Comparison of ENCODE assay signal across 20 mouse cellular contexts in genomic region chr2:102433879-102434278, GRCm38 (mm10). TPM values are rescaled to one million over a fixed set of nuclear protein-coding genes. Genes with fewer than 3 reads are reported as not detected.
DNase-seq lines count a peak whose midpoint lies in the region; ATAC-seq and TF ChIP-seq lines count a peak whose summit lies in the region.
"Had no signal": no experiment of that assay in that cellular context is flagged by ENCODE, and none has a peak within 500 bp of the region (broad histone marks: within the 10 kb centered on the region; RNA-seq: fewer than 3 reads in every experiment).

No protein-coding gene starts in this region.

- DNase-seq in frontal cortex, postnatal 10 days (ENCODE audit: low spot score in 2 of 2) = no peak
- peak; percentile 20 for DNase-seq in limb, embryonic 14.5 days (ENCODE audit: low spot score)
- no peak for DNase-seq in limb, embryonic 10.5 days (ENCODE audit: low spot score)
- DNase-seq in fat pad, adult 2 months (ENCODE audit: extremely low read depth, low read depth, low spot score) = peak; percentile 52
- DNase-seq in forelimb bud, embryonic 11.5 days (ENCODE audit: low read depth, low spot score) = peak; percentile 17
- no peak for DNase-seq in cerebellum, postnatal 10 days
- DNase-seq: adrenal gland, adult 2 months; adrenal gland, postnatal 10 days; adrenal gland, postnatal 25 days; cerebellum, adult 11 months; cerebellum, adult 18-20 months; cerebellum, adult 8-10 months; cerebellum, adult 9-11 months; cerebellum, postnatal 25 days had no signal

- WGBS in limb, embryonic 14.5 days = 91% methylated on average over 1 of the region's 1 CpGs
- 92% methylated on average over 1 of the region's 1 CpGs for WGBS in limb, embryonic 10.5 days

- no peaks in the 10 kb centered on the region for H3K36me3 ChIP-seq in limb, embryonic 14.5 days (ENCODE audit: control insufficient read depth, insufficient read depth, low read length)
- H3K36me3 ChIP-seq in limb, embryonic 10.5 days = no peaks in the 10 kb centered on the region
- H3K36me3 ChIP-seq: embryonic facial prominence, embryonic 13.5 days; forebrain, embryonic 10.5 days; forebrain, embryonic 12.5 days had no signal

- H3K4me2 ChIP-seq in limb, embryonic 14.5 days (replicated peaks; ENCODE audit: low read depth, low read length, severe bottlenecking) = no peak overlapping the region
- H3K4me2 ChIP-seq: embryonic facial prominence, embryonic 13.5 days; forebrain, embryonic 12.5 days had no signal

- H3K9me3 ChIP-seq in limb, embryonic 14.5 days (ENCODE audit: control insufficient read depth, low read length) = no peaks in the 10 kb centered on the region
- H3K9me3 ChIP-seq in limb, embryonic 10.5 days (replicated peaks) = no peaks in the 10 kb centered on the region
- H3K9me3 ChIP-seq: embryonic facial prominence, embryonic 13.5 days; forebrain, embryonic 10.5 days; forebrain, embryonic 12.5 days had no signal

- no peak for TF ChIP-seq POLR2A in limb, embryonic 14.5 days (IDR thresholded peaks at IDR 0.05; ENCODE audit: borderline replicate concordance, extremely low read depth, insufficient read depth, insufficient read length)

- no peak overlapping the region for H3K4me3 ChIP-seq in limb, embryonic 14.5 days (replicated peaks; ENCODE audit: low read length)
- no peak overlapping the region for H3K4me3 ChIP-seq in limb, embryonic 10.5 days
- H3K4me3 ChIP-seq: embryonic facial prominence, embryonic 13.5 days; forebrain, embryonic 10.5 days; forebrain, embryonic 12.5 days had no signal

- no peak overlapping the region for H3K9ac ChIP-seq in limb, embryonic 14.5 days (ENCODE audit: low read depth, low read length, severe bottlenecking)
- H3K9ac ChIP-seq: embryonic facial prominence, embryonic 13.5 days; forebrain, embryonic 12.5 days had no signal

- H3K4me1 ChIP-seq in limb, embryonic 14.5 days (ENCODE audit: control insufficient read depth, insufficient read depth, low read length) = no peaks in the 10 kb centered on the region
- H3K4me1 ChIP-seq in limb, embryonic 10.5 days = 0 out of 2 replicates have a peak, but pooled peaks cover 4% of the 10 kb centered on the region
- H3K4me1 ChIP-seq: embryonic facial prominence, embryonic 13.5 days had no signal

- peak; percentile 41; the same call in 1 of the 2 replicates for ATAC-seq in frontal cortex, adult (ENCODE audit: low TSS enrichment)
- ATAC-seq in limb, embryonic 14.5 days (ENCODE audit: low FRiP score, low read depth) = no peak
- ATAC-seq: forebrain, embryonic 14.5 days; forebrain, embryonic 16.5 days had no signal

- no peaks in the 10 kb centered on the region for H3K27me3 ChIP-seq in limb, embryonic 14.5 days (ENCODE audit: control insufficient read depth, insufficient read depth, low read length)
- H3K27me3 ChIP-seq in limb, embryonic 10.5 days (ENCODE audit: low read depth, poor library complexity, severe bottlenecking) = no peaks in the 10 kb centered on the region
- H3K27me3 ChIP-seq: embryonic facial prominence, embryonic 13.5 days; forebrain, embryonic 12.5 days had no signal

- H3K27ac ChIP-seq in limb, embryonic 14.5 days (replicated peaks; ENCODE audit: low read depth, low read length) = no peak overlapping the region
- H3K27ac ChIP-seq in limb, embryonic 10.5 days = no peak overlapping the region
- H3K27ac ChIP-seq: embryonic facial prominence, embryonic 13.5 days; forebrain, embryonic 10.5 days; forebrain, embryonic 12.5 days had no signal

RNA-seq across cellular contexts. Expression of gene Fjx1, which starts 18.4 kb away (rescaled TPM):
- 38.8 and 46.5 TPM in 2 replicates for polyA plus RNA-seq in limb, embryonic 14.5 days (2012; rRNA removed)
- 25.5 and 30.3 TPM in 2 replicates for polyA plus RNA-seq in limb, embryonic 14.5 days (2014; fragmentation: Nextera tagmentation; extraction: Ambion mirVana)
- 16.0 and 16.4 TPM in 2 replicates for polyA plus RNA-seq in limb, embryonic 10.5 days (2016; fragmentation: Nextera tagmentation; extraction: Ambion mirVana)

RNA-seq across cellular contexts. Expression of gene Trim44, which starts 26.3 kb away (rescaled TPM):
- 66.6 and 69.7 TPM in 2 replicates for polyA plus RNA-seq in limb, embryonic 14.5 days (2012; rRNA removed)
- 36.4 and 43.0 TPM in 2 replicates for polyA plus RNA-seq in limb, embryonic 14.5 days (2014; fragmentation: Nextera tagmentation; extraction: Ambion mirVana)
- 26.3 and 30.3 TPM in 2 replicates for polyA plus RNA-seq in limb, embryonic 10.5 days (2016; fragmentation: Nextera tagmentation; extraction: Ambion mirVana)

Comparison
In these comparisons a context has a peak if more than half of its experiments do, and no peak if none do; other contexts are left out.
1. DNase-seq: peak in limb, embryonic 14.5 days (single experiment), fat pad, adult 2 months (single experiment) and forelimb bud, embryonic 11.5 days (single experiment); none in frontal cortex, postnatal 10 days (0 of 2), limb, embryonic 10.5 days (single experiment) and cerebellum, postnatal 10 days (0 of 2).